Mouse (Mus musculus) WW6 (cell line): ENCODE measurements around the gene Srpx2.

Source experiments
- DNase-seq: peaks from one replicate; pipeline ENCODE4 v3.0.0-alpha.2; 2013; ENCODE audit warnings: low read depth, low spot score

Srpx2 gene

GRCm38 (mm10) chrX:133908261-133908660 lies at the start of gene Srpx2:
TSS of gene Srpx2 (plus strand) at chrX:133908426.
- DNase-seq, result no peak

- no peak for DNase-seq
These were observed 38.5 kb upstream of the Srpx2 start for GRCm38 (mm10) chrX:133869743-133870142.

- DNase-seq, result no peak
These were observed 20.9 kb upstream of the Srpx2 start for GRCm38 (mm10) chrX:133887308-133887707.

- DNase-seq, result no peak
These were observed 20.1 kb upstream of the Srpx2 start for GRCm38 (mm10) chrX:133888111-133888510.

- peak; percentile 20 for DNase-seq
These were observed 10.1 kb upstream of the Srpx2 start, which contains the start of gene Tspan6 for GRCm38 (mm10) chrX:133898014-133898542. TSS of gene Tspan6 (minus strand) at chrX:133898429.

GRCm38 (mm10) chrX:133911397-133912103 lies 3.3 kb downstream of the Srpx2 start:
- no peak for DNase-seq

GRCm38 (mm10) chrX:133913006-133913405 lies 4.8 kb downstream of the Srpx2 start:
- DNase-seq, result no peak

GRCm38 (mm10) chrX:133914219-133914618 lies 6.0 kb downstream of the Srpx2 start:
- DNase-seq, result no peak

- DNase-seq, result no peak
These were observed 13.0 kb downstream of the Srpx2 start for GRCm38 (mm10) chrX:133921187-133921586.

GRCm38 (mm10) chrX:133926760-133927159 lies 18.5 kb downstream of the Srpx2 start:
- no peak for DNase-seq

GRCm38 (mm10) chrX:133931302-133932013 lies 23.2 kb downstream of the Srpx2 start:
- DNase-seq, result no peak

- no peak for DNase-seq
These were observed 28.5 kb downstream of the Srpx2 start for GRCm38 (mm10) chrX:133936605-133937225.

GRCm38 (mm10) chrX:133939561-133939960 lies 31.3 kb downstream of the Srpx2 start:
- no peak for DNase-seq

GRCm38 (mm10) chrX:133947427-133947826 lies 39.2 kb downstream of the Srpx2 start:
- no peak for DNase-seq

- DNase-seq, result no peak
These were observed 46.4 kb downstream of the Srpx2 start for GRCm38 (mm10) chrX:133954661-133955060.

- DNase-seq, result no peak
These were observed 52.4 kb downstream of the Srpx2 start for GRCm38 (mm10) chrX:133960617-133961016.

GRCm38 (mm10) chrX:133964615-133965014 lies 56.4 kb downstream of the Srpx2 start:
- no peak for DNase-seq

GRCm38 (mm10) chrX:133981231-133982002 lies 73.2 kb downstream of the Srpx2 start, which contains the start of gene Sytl4:
TSS of gene Sytl4 (minus strand) at chrX:133981812.
- no peak for DNase-seq
